Mouse (Mus musculus): ENCODE data around the gene Ttc9b. TPM values are rescaled to one million over a fixed set of nuclear protein-coding genes. Genes with fewer than 3 reads are reported as not detected.

The Ttc9b gene
- polyA plus RNA-seq, 1 experiment from 2014 or later, result not detected

DNA sequence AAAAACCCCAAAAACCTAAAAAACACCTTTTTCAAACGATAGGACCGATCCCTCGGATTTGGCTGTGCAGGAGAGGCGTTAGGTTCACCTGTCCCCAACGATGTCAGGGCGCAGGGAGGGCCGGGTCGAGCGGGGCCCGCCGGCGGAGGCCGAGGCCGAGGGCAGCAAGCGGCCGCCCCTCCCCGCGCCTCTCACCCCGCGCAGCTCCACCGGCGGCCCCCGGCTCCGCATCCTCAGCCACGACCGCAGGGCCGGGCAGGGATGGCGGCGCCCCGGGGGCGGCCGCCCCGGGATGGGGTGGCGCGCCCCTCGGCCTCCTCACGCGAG, 20.4 kb downstream of the Ttc9b start:
- peak; percentile 68 for ATAC-seq
- peaks cover 15% of the 10 kb centered on the region for H3K27me3 ChIP-seq (replicated peaks)
- WGBS (ENCODE audit: insufficient replicate concordance), result under 1% methylated on average over 35 of the region's 38 CpGs
- H3K4me3 ChIP-seq, result peak overlapping the region; percentile 90
- peaks cover 25% of the 10 kb centered on the region for H3K4me1 ChIP-seq
- H3K36me3 ChIP-seq, result no peaks in the 10 kb centered on the region
- H3K9me3 ChIP-seq (replicated peaks), result no peaks in the 10 kb centered on the region
- H3K9ac ChIP-seq, result peak overlapping the region; percentile 87
- peak overlapping the region; percentile 78 for H3K27ac ChIP-seq
- peak overlapping the region; percentile 100 for H3K4me2 ChIP-seq

DNA sequence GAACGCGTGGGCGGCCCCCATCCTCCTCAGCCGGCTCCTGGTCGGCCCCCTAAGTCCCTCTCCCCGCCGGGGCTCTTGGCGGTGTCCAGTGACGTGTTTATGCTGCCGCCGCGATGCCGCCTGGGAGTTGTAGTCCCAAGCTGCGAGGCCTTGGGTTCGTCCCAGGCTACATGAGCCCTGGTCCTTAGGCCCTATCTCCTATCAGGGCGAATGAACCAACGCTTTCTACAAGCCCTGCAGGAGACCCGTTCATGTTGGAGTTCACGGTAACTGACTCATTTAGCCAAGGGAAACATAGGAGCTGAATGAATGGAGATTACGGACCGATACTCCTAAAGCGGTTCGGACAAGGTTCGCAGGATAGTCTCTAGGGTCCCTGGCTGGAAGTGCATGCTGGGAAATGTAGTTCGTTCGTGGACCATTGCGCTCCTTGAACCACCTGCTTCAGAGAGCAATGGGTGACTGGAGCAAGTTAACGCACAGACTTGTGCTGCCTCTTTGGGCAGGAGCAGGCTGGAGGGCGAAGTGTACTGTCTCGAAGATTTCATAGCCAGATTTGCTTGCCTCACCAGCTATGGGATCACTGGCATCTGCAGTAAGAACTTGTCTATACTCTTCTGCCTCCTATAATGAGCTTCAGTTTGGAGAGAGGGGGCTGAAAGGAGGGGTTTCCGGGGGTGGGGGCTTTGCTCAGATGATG, 21.0 kb downstream of the Ttc9b start, which contains the start of gene Map3k10:
TSS of gene Map3k10 (minus strand) at position 77 of the 700 bp plus-strand sequence.
- Histone ChIP-seq H3K27ac (peak within 1 kb of the TSS; percentile 78), H3K4me3 (peak within 1 kb of the TSS; percentile 90), H3K27me3 (replicated peaks) (peaks cover 15% of the 10 kb centered on the region), H3K4me2 (peak within 1 kb of the TSS; percentile 100), H3K36me3 (no peaks in the 10 kb centered on the region), H3K9me3 (replicated peaks) (no peaks in the 10 kb centered on the region), H3K9ac (peak within 1 kb of the TSS; percentile 87), H3K4me1 (peaks cover 25% of the 10 kb centered on the region)
- under 1% methylated on average over 31 of the region's 31 CpGs for WGBS (ENCODE audit: insufficient replicate concordance)
- peak; percentile 97 for ATAC-seq

DNA sequence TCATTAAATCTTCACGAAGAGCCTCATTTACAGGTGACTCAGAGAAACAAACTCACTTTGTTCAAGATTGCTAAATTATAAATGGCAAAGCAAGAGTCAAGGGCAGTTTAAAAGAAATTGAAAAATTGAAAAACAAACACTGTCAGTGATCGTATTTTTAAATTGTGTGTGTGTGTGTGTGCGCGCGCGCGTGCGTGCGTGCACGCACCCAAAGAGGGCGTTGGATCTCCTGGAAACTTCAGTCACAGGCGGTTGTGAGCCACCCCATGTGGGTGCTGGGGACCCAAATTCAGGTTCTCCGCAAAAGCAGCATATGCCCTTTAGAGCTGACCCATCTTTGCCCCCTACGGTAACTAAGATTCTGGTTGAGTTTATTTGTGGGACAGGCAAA, 21.5 kb downstream of the Ttc9b start:
- H3K27ac ChIP-seq, result peak overlapping the region; percentile 78; the same call in 1 of the 2 replicates
- ATAC-seq, result no peak
- 19% methylated on average over 14 of the region's 14 CpGs for WGBS (ENCODE audit: insufficient replicate concordance)

DNA sequence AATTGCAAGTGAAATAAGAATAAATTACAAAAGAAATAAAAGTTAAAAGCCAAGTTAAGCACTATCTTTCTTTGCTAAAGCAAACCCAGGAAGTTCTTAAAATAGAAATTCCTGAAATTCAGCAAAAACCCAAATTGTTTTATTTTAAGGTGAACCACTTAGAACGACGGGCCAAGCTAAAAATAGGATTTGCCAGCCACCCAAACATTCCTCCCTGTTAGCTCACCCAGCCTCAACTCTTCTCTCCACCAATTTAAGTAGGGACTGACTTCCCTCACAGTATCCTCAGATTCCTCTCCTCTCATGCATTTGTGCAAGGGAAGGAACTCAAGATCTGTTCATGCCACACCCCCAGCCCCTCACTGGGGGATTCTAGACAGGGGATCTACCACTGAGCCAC, 29.5 kb downstream of the Ttc9b start:
- WGBS (ENCODE audit: insufficient replicate concordance), result 28% methylated on average over 2 of the region's 2 CpGs
- H3K36me3 ChIP-seq, result no peaks in the 10 kb centered on the region
- no peak overlapping the region for H3K4me3 ChIP-seq
- no peak for ATAC-seq
- no peaks in the 10 kb centered on the region for H3K9me3 ChIP-seq (replicated peaks)
- no peak overlapping the region for H3K9ac ChIP-seq
- H3K27me3 ChIP-seq (replicated peaks), result peaks cover 18% of the 10 kb centered on the region
- no peak overlapping the region for H3K27ac ChIP-seq
- peaks cover 3% of the 10 kb centered on the region for H3K4me1 ChIP-seq
- H3K4me2 ChIP-seq, result no peak overlapping the region

More for the DNA sequence above, 21.5 kb downstream of the Ttc9b start:
- H3K4me1 ChIP-seq, result peaks cover 25% of the 10 kb centered on the region
- peak overlapping the region; percentile 87 for H3K9ac ChIP-seq
- no peaks in the 10 kb centered on the region for H3K36me3 ChIP-seq
- H3K4me2 ChIP-seq, result peak overlapping the region; percentile 100
- no peaks in the 10 kb centered on the region for H3K9me3 ChIP-seq (replicated peaks)
- H3K27me3 ChIP-seq (replicated peaks), result peaks cover 15% of the 10 kb centered on the region
- peak overlapping the region; percentile 90 for H3K4me3 ChIP-seq

DNA sequence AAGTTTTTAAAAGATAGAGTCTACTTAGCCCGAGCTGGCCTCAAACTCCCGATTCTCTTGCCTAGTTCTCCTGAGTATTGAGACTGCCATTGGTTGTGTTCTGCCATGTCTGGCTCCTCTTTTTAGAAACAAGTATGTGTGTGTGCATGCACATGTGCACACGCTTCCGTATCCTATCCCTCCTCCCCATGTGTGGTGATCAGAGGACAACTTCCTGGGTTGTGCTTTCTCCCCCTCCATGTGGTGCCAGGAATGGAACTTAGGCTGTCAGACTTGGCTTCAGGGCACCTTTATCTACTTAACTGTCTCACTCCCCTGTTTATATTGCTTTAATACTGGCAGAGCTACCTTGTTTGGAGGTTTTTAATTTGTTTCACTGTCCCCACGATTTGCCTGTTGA, 31.5 kb downstream of the Ttc9b start:
- WGBS (ENCODE audit: insufficient replicate concordance), result 33% methylated on average over 5 of the region's 5 CpGs
- H3K9me3 ChIP-seq (replicated peaks), result no peaks in the 10 kb centered on the region
- no peak overlapping the region for H3K4me2 ChIP-seq
- H3K4me1 ChIP-seq, result peaks cover 15% of the 10 kb centered on the region
- H3K4me3 ChIP-seq, result no peak overlapping the region
- no peak overlapping the region for H3K9ac ChIP-seq
- ATAC-seq, result no peak
- peaks cover 18% of the 10 kb centered on the region for H3K27me3 ChIP-seq (replicated peaks)
- H3K36me3 ChIP-seq, result no peaks in the 10 kb centered on the region
- no peak overlapping the region for H3K27ac ChIP-seq

DNA sequence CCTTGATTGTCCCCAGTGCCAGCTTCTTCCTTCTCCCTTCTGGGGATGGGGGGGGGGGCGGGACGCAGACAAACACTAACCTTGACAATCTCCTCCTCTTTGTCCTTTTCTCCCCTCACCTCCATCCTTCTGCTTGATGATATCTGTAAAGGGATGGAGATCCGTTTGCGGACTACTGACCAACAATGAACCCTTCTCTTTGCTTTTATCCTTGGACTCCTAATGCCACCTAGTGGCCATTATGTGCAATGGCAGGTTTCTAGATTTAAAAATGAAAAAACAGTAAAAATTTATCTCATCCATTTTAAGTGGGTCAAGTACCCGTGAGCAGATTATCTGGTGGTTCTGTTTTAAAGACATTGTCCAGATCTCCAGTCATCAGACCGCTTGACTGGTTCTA, 32.0 kb downstream of the Ttc9b start:
- no peak overlapping the region for H3K4me3 ChIP-seq
- H3K4me2 ChIP-seq, result no peak overlapping the region
- under 1% methylated on average over 6 of the region's 6 CpGs for WGBS (ENCODE audit: insufficient replicate concordance)
- no peak for ATAC-seq
- no peaks in the 10 kb centered on the region for H3K36me3 ChIP-seq
- no peak overlapping the region for H3K9ac ChIP-seq
- peaks cover 18% of the 10 kb centered on the region for H3K27me3 ChIP-seq (replicated peaks)
- no peaks in the 10 kb centered on the region for H3K9me3 ChIP-seq (replicated peaks)
- peaks cover 15% of the 10 kb centered on the region for H3K4me1 ChIP-seq
- no peak overlapping the region for H3K27ac ChIP-seq

DNA sequence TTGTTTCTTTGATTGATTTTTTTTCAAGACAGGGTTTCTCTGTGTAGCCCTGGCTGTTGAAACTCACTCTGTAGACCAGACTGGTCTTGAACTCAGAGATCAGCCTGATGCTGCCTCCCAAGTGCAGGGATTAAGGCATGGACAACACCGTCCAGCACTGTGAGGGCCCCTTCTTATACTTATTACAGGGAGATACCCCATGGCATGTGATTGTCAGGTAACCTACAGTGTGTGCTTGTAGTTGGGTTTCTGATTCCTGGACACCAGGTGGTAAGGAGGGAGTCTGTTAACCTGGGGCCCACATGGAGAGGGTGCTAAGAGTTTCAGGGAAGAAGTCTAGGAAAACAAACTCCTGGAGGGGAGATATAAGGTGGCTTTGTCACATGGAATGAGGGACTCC, 33.3 kb downstream of the Ttc9b start:
- H3K36me3 ChIP-seq, result no peaks in the 10 kb centered on the region
- peaks cover 15% of the 10 kb centered on the region for H3K4me1 ChIP-seq
- H3K27ac ChIP-seq, result no peak overlapping the region
- WGBS (ENCODE audit: insufficient replicate concordance), result 79% methylated on average over 1 of the region's 1 CpGs
- peaks cover 18% of the 10 kb centered on the region for H3K27me3 ChIP-seq (replicated peaks)
- H3K9me3 ChIP-seq (replicated peaks), result no peaks in the 10 kb centered on the region
- no peak for ATAC-seq
- no peak overlapping the region for H3K4me3 ChIP-seq
- no peak overlapping the region for H3K9ac ChIP-seq
- no peak overlapping the region for H3K4me2 ChIP-seq

DNA sequence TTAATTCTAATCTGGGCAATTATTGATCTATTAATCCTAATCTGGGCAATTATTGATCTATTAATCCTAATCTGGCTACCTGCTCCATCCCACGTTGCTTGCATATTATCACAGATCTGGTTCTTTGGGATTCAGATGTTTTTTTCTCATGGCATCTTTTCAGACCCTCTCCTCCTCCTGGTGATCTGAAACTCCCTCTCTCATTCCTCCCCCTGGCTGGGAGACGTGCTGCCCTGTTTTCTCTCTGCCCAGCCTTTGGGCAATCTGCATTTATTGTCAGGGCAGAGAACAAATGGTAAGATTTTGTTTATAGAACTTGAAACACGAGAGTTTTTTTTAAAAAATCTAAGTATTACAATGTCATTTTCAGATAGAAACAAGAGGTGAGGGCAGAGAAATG, 34.1 kb downstream of the Ttc9b start:
- Histone ChIP-seq H3K27ac (no peak overlapping the region), H3K27me3 (replicated peaks) (peaks cover 18% of the 10 kb centered on the region), H3K4me2 (peak overlapping the region; percentile 87), H3K9me3 (replicated peaks) (no peaks in the 10 kb centered on the region), H3K36me3 (no peaks in the 10 kb centered on the region), H3K4me3 (0 out of 2 replicates have a peak overlapping the region, but pooled peaks have one; percentile 67), H3K4me1 (peaks cover 15% of the 10 kb centered on the region), H3K9ac (no peak overlapping the region; the same call in 1 of the 2 replicates)
- WGBS (ENCODE audit: insufficient replicate concordance), result 63% methylated on average over 3 of the region's 3 CpGs
- no peak for ATAC-seq

DNA sequence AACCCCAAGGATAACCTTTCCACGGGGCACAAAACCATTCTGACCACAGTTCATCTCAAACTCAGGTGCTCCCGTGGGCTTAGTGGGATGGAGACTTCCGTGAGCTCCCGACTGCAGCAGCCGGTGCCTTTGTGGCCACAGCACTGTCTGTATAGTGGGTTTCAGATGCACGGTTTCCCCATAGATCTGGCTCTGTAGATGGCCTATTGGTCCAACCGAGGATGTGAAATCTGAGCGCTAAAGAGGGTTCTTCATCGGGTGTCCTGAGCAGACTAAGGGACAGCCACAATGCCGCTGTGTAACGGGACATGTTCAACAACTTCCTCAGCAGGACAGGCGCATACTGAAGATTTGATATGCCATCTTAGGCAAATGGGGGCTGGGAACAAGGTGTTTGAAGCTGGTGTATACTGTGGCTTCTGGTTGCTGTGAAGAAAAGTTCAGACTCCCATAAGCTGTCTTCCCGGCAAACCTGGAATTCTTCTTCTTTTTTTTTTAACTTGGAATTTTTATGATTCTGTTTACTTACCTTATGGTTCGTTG, 34.6 kb downstream of the Ttc9b start:
- peak overlapping the region; percentile 76 for H3K9ac ChIP-seq
- H3K36me3 ChIP-seq, result no peaks in the 10 kb centered on the region
- H3K9me3 ChIP-seq (replicated peaks), result no peaks in the 10 kb centered on the region
- peaks cover 15% of the 10 kb centered on the region for H3K4me1 ChIP-seq
- WGBS (ENCODE audit: insufficient replicate concordance), result 31% methylated on average over 14 of the region's 14 CpGs
- H3K27me3 ChIP-seq (replicated peaks), result peaks cover 18% of the 10 kb centered on the region
- H3K4me2 ChIP-seq, result peak overlapping the region; percentile 87
- H3K4me3 ChIP-seq, result peak overlapping the region; percentile 67
- ATAC-seq, result no peak
- peak overlapping the region; percentile 76 for H3K27ac ChIP-seq

DNA sequence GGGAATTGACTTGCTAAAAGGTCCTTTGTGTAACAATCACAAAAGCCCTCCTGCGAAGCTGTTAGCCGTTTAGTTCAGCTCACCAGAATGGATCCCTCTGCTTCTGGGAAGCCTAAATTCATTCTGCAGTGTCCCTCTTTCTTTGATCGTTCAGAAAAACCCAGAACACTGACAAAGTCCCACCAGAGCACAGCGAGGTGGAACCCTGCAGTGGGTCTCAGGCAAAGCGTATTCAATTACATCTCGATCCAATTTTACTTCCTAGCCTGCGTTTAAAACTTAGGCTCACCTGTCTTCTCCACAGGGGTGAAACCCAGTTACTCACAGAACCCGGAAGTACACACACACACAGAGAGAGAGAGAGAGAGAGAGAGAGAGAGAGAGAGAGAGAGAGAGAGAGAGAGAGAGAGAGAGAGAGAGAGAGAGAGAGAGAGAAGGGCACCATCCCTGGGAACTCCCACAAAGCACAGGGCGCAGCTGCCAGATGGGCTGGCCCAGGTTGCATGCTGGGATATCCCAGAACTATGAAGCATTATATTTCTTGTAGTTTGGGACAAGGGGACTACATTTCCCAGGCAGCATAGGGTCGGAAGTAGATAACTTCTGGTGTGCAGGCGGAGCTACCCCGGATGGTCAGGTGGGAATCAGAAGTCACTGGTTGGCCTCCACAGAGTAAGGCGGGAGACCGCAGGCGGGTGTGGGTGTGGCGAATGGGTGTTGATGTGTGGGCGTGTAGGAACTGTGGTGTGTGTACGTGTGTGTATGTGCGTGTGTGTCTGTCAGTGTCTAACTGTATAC, 35.3 kb downstream of the Ttc9b start, which contains the start of gene Zfp607b:
TSS of gene Zfp607b (plus strand) at position 526 of the 798 bp plus-strand sequence.
- peak within 1 kb of the TSS; percentile 76 for H3K27ac ChIP-seq
- peak within 1 kb of the TSS; percentile 87 for H3K4me2 ChIP-seq
- no peaks in the 10 kb centered on the region for H3K36me3 ChIP-seq
- no peaks in the 10 kb centered on the region for H3K9me3 ChIP-seq (replicated peaks)
- WGBS (ENCODE audit: insufficient replicate concordance), result 2% methylated on average over 19 of the region's 19 CpGs
- peak within 1 kb of the TSS; percentile 76 for H3K9ac ChIP-seq
- ATAC-seq, result peak; percentile 99
- H3K4me1 ChIP-seq, result peaks cover 15% of the 10 kb centered on the region
- H3K4me3 ChIP-seq, result peak within 1 kb of the TSS; percentile 67
- peaks cover 12% of the 10 kb centered on the region for H3K27me3 ChIP-seq (replicated peaks)

DNA sequence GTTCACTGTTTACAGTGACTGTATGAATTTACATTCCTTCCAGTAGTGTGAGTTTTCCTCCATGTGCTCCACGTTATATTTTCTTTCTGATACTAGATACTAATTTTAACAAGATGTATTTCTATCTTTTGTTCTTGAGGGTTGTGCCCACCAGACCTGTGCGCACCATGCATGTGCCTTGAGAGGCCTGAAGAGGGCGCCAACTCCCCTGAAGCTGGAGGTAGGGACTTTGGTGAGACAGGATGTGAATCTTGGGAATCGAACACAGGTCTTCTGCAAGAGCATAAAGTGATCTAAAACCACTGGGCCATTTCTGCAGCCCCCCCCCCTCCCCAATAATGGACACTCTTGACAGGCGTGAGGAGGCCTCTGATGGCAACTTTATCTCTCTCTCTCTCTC, 37.4 kb downstream of the Ttc9b start:
- no peak overlapping the region for H3K9ac ChIP-seq
- H3K27me3 ChIP-seq (replicated peaks), result no peaks in the 10 kb centered on the region
- H3K9me3 ChIP-seq (replicated peaks), result no peaks in the 10 kb centered on the region
- H3K27ac ChIP-seq, result no peak overlapping the region
- WGBS (ENCODE audit: insufficient replicate concordance), result 32% methylated on average over 5 of the region's 5 CpGs
- peaks cover 15% of the 10 kb centered on the region for H3K4me1 ChIP-seq
- H3K4me3 ChIP-seq, result no peak overlapping the region
- no peaks in the 10 kb centered on the region for H3K36me3 ChIP-seq
- H3K4me2 ChIP-seq, result no peak overlapping the region
- ATAC-seq, result no peak

DNA sequence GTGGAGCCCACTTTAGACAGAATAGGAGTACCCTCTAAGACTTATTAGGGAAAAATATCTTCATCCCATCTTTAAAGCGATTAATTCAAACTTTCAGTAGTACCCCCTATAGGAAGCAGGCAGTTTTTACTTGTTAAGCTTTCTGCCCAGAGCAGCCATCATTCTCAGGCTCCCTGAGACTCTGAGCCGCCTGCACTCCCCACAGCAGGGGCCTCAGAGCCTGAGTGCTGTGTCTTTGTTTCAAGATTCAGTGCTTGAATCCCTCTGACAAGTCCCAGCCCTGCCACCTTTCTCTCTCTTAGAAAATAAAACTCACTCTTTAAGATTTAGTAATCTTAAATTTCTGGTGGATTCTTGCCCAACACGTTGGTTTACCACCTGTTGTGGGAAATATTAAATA, 43.0 kb downstream of the Ttc9b start:
- no peak for ATAC-seq
- WGBS (ENCODE audit: insufficient replicate concordance), result 46% methylated on average over 3 of the region's 3 CpGs
- no peak overlapping the region for H3K27ac ChIP-seq

More for the DNA sequence above, 43.0 kb downstream of the Ttc9b start:
- no peaks in the 10 kb centered on the region for H3K9me3 ChIP-seq (replicated peaks)
- no peak overlapping the region for H3K9ac ChIP-seq
- no peaks in the 10 kb centered on the region for H3K36me3 ChIP-seq
- no peak overlapping the region for H3K4me3 ChIP-seq
- H3K4me1 ChIP-seq, result no peaks in the 10 kb centered on the region
- H3K4me2 ChIP-seq, result no peak overlapping the region
- no peaks in the 10 kb centered on the region for H3K27me3 ChIP-seq (replicated peaks)

All from liver, embryonic 12.5 days (tissue).